Mouse (Mus musculus) kidney, embryonic 14.5 days (tissue): ENCODE results near the gene Akap2. TPM values are rescaled to one million over a fixed set of nuclear protein-coding genes. Genes with fewer than 3 reads are reported as not detected.

ENCODE experiments used
- ATAC-seq: fragments of 200-750 bp; cut with Nextera tagmentation; 2 replicates; pipeline ENCODE4 v1.8.0; 2017; ENCODE audit warnings: moderate number of reproducible peaks, mild to moderate bottlenecking, moderate TSS enrichment, moderate library complexity; ENCODE audit not compliant: low FRiP score, low TSS enrichment
- H3K27ac ChIP-seq: fragments of 300-500 bp; sonication (generic); 2 replicates; pipeline ENCODE4 v1.5.1; 2014; ENCODE audit warnings: low read depth, mild to moderate bottlenecking, low read length, moderate library complexity, mixed read lengths
- H3K27me3 ChIP-seq: fragments of 300-500 bp; sonication (generic); 2 replicates; pipeline ENCODE4 v1.6.1; 2014; ENCODE audit warnings: mild to moderate bottlenecking, low read length; ENCODE audit not compliant: control insufficient read depth, insufficient read depth
- H3K36me3 ChIP-seq: fragments of 300-500 bp; sonication (generic); 2 replicates; pipeline ENCODE4 v1.6.1; 2014; ENCODE audit warnings: low read length, mixed read lengths; ENCODE audit not compliant: control insufficient read depth, insufficient read depth
- H3K4me1 ChIP-seq: fragments of 300-500 bp; sonication (generic); 2 replicates; pipeline ENCODE4 v1.6.1; 2014; ENCODE audit warnings: low read length, mixed read lengths; ENCODE audit not compliant: control insufficient read depth, insufficient read depth
- H3K4me2 ChIP-seq: fragments of 300-500 bp; sonication (generic); replicated peaks from 2 replicates; pipeline ENCODE4 v1.6.1; 2014; ENCODE audit warnings: low read depth, mild to moderate bottlenecking, low read length
- H3K4me3 ChIP-seq: fragments of 300-500 bp; sonication (generic); 2 replicates; pipeline ENCODE4 v1.5.1; 2014; ENCODE audit warnings: mild to moderate bottlenecking, low read length
- H3K9ac ChIP-seq: fragments of 300-500 bp; sonication (generic); 2 replicates; pipeline ENCODE4 v1.6.1; 2014; ENCODE audit warnings: low read depth, mild to moderate bottlenecking, low read length, moderate library complexity
- H3K9me3 ChIP-seq: fragments of 300-500 bp; sonication (generic); 2 replicates; pipeline ENCODE4 v1.6.1; 2016; ENCODE audit warnings: low read length; ENCODE audit not compliant: control insufficient read depth
- WGBS: fragments of 180-500 bp; shearing (Covaris S2); extraction: QIAGEN DNeasy Blood & Tissue Kit; methylation state at CpG from one replicate; pipeline ENCODE4 v1.1.7; 2014; 5-methylcytosine and 5-hydroxymethylcytosine counted together
- polyA plus RNA-seq: library from polyadenylated mRNA; unstranded; fragments of >200 nt; fragmentation: Nextera tagmentation; extraction: Ambion mirVana; gene quantifications from 2 replicates; pipeline ENCODE4 v1.2.1, GENCODE M21; 2014

Akap2 gene
- polyA plus RNA-seq, 1 experiment from 2014 or later: 24.0 TPM

GRCm38 (mm10) chr4:57861856-57862255, 144.4 kb downstream of the Akap2 start:
- Histone ChIP-seq H3K27ac (peak overlapping the region; percentile 52; the same call in 1 of the 2 replicates), H3K9ac (no peak overlapping the region), H3K4me1 (peaks cover 18% of the 10 kb centered on the region), H3K4me3 (no peak overlapping the region), H3K27me3 (no peaks in the 10 kb centered on the region), H3K9me3 (0 out of 2 replicates have a peak, but pooled peaks cover 2% of the 10 kb centered on the region), H3K4me2 (no peak overlapping the region), H3K36me3 (peaks cover 10% of the 10 kb centered on the region; the same call in 1 of the 2 replicates)
- 26% methylated on average over 8 of the region's 8 CpGs for WGBS
- peak; percentile 54 for ATAC-seq

- Histone ChIP-seq H3K27ac (peak overlapping the region; percentile 52; the same call in 1 of the 2 replicates), H3K9me3 (no peaks in the 10 kb centered on the region), H3K4me3 (no peak overlapping the region), H3K27me3 (no peaks in the 10 kb centered on the region), H3K4me2 (no peak overlapping the region), H3K36me3 (peaks cover 4% of the 10 kb centered on the region; the same call in 1 of the 2 replicates), H3K9ac (no peak overlapping the region), H3K4me1 (peaks cover 18% of the 10 kb centered on the region)
- peak; percentile 74 for ATAC-seq
- 32% methylated on average over 9 of the region's 9 CpGs for WGBS
Observed at GRCm38 (mm10) chr4:57862269-57862986, 145.0 kb downstream of the Akap2 start.

- WGBS: 24% methylated on average over 2 of the region's 2 CpGs
Observed at GRCm38 (mm10) chr4:57866088-57866487, 148.6 kb downstream of the Akap2 start.

GRCm38 (mm10) chr4:57866990-57867389, 149.5 kb downstream of the Akap2 start:
- Histone ChIP-seq H3K9me3 (no peaks in the 10 kb centered on the region), H3K4me2 (no peak overlapping the region), H3K9ac (no peak overlapping the region), H3K36me3 (no peaks in the 10 kb centered on the region), H3K4me1 (peaks cover 15% of the 10 kb centered on the region), H3K27ac (no peak overlapping the region), H3K4me3 (no peak overlapping the region), H3K27me3 (no peaks in the 10 kb centered on the region)
- no peak for ATAC-seq
- 55% methylated on average over 9 of the region's 9 CpGs for WGBS

More at GRCm38 (mm10) chr4:57866088-57866487, 148.6 kb downstream of the Akap2 start:
- ATAC-seq: no peak
- H3K9me3 ChIP-seq: no peaks in the 10 kb centered on the region
- peaks cover 18% of the 10 kb centered on the region for H3K4me1 ChIP-seq
- H3K4me2 ChIP-seq: no peak overlapping the region
- H3K4me3 ChIP-seq: no peak overlapping the region
- H3K27ac ChIP-seq: no peak overlapping the region
- H3K9ac ChIP-seq: no peak overlapping the region
- no peaks in the 10 kb centered on the region for H3K27me3 ChIP-seq
- no peaks in the 10 kb centered on the region; the same call in 1 of the 2 replicates for H3K36me3 ChIP-seq

- Histone ChIP-seq H3K27ac (no peak overlapping the region), H3K9me3 (no peaks in the 10 kb centered on the region), H3K4me3 (no peak overlapping the region), H3K4me1 (peaks cover 10% of the 10 kb centered on the region), H3K9ac (no peak overlapping the region), H3K36me3 (no peaks in the 10 kb centered on the region), H3K27me3 (no peaks in the 10 kb centered on the region), H3K4me2 (no peak overlapping the region)
- 54% methylated on average over 10 of the region's 10 CpGs for WGBS
- no peak; the same call in 1 of the 2 replicates for ATAC-seq
Observed at GRCm38 (mm10) chr4:57867454-57867853, 150.0 kb downstream of the Akap2 start.

GRCm38 (mm10) chr4:57879137-57879536, 161.7 kb downstream of the Akap2 start:
- 96% methylated on average over 5 of the region's 5 CpGs for WGBS
- H3K9me3 ChIP-seq: no peaks in the 10 kb centered on the region
- no peaks in the 10 kb centered on the region for H3K27me3 ChIP-seq
- no peak overlapping the region for H3K4me2 ChIP-seq
- no peaks in the 10 kb centered on the region for H3K36me3 ChIP-seq
- H3K27ac ChIP-seq: no peak overlapping the region
- H3K4me3 ChIP-seq: no peak overlapping the region
- no peak for ATAC-seq
- H3K4me1 ChIP-seq: no peaks in the 10 kb centered on the region
- no peak overlapping the region for H3K9ac ChIP-seq

GRCm38 (mm10) chr4:57879804-57880357, 162.4 kb downstream of the Akap2 start:
- H3K4me2 ChIP-seq: no peak overlapping the region
- no peak overlapping the region for H3K4me3 ChIP-seq
- no peaks in the 10 kb centered on the region for H3K27me3 ChIP-seq
- 11% methylated on average over 6 of the region's 6 CpGs for WGBS
- no peak overlapping the region for H3K9ac ChIP-seq
- H3K36me3 ChIP-seq: no peaks in the 10 kb centered on the region
- H3K27ac ChIP-seq: no peak overlapping the region
- peak; percentile 73; the same call in 1 of the 2 replicates for ATAC-seq
- H3K9me3 ChIP-seq: no peaks in the 10 kb centered on the region
- no peaks in the 10 kb centered on the region for H3K4me1 ChIP-seq

GRCm38 (mm10) chr4:57883520-57884421, 166.3 kb downstream of the Akap2 start:
- Histone ChIP-seq H3K4me2 (no peak overlapping the region), H3K4me1 (peaks cover 5% of the 10 kb centered on the region; the same call in 1 of the 2 replicates), H3K9me3 (no peaks in the 10 kb centered on the region), H3K36me3 (no peaks in the 10 kb centered on the region), H3K27ac (no peak overlapping the region), H3K4me3 (no peak overlapping the region), H3K9ac (no peak overlapping the region), H3K27me3 (no peaks in the 10 kb centered on the region)
- no peak for ATAC-seq
- 81% methylated on average over 7 of the region's 7 CpGs for WGBS
